Mouse (Mus musculus): Measurements from ENCODE around the gene Acsf3.

Gene Acsf3

GRCm38 (mm10) chr8:122853340-122853771 lies 78.1 kb downstream of the Acsf3 start:
- DNase-seq: peak; percentile 80 to 85

- DNase-seq: no peak
Measured at GRCm38 (mm10) chr8:122854388-122854787, 79.1 kb downstream of the Acsf3 start.

- DNase-seq: no peak
Measured at GRCm38 (mm10) chr8:122855123-122855522, 79.8 kb downstream of the Acsf3 start.

GRCm38 (mm10) chr8:122856288-122856687 lies 81.0 kb downstream of the Acsf3 start:
- DNase-seq: no peak

- no peak for DNase-seq
Measured at GRCm38 (mm10) chr8:122859843-122860242, 84.6 kb downstream of the Acsf3 start.

- no peak for DNase-seq
Measured at GRCm38 (mm10) chr8:122864719-122865129, 89.4 kb downstream of the Acsf3 start.

GRCm38 (mm10) chr8:122865441-122865840 lies 90.2 kb downstream of the Acsf3 start:
- peak in 1 of 2 experiments; percentile 42 for DNase-seq

GRCm38 (mm10) chr8:122866231-122866630 lies 90.9 kb downstream of the Acsf3 start:
- DNase-seq: peak in 1 of 2 experiments; percentile 44
